In the genomic region with DNA sequence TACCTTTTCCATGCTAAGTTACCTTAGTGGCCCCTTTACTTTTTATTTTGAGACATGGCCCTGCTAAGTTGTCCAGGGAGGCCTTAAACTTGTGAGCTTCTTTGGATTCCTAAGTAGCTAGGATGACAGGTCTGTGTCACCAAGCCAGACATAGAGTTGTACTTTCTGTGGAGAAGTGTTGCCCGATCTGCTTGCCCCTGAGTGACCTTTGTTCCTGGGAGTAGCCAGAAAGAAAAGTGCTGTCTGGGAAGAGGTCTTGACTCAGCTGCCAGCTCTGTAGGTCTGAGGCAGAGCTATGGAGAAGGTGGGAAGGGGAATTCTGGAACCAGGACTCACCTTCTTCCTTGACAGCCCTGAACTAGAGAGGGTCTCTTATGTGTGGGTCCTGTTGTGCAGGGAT, we compare ENCODE assay signal across 13 mouse cellular contexts. TPM values are rescaled to one million over a fixed set of nuclear protein-coding genes. Genes with fewer than 3 reads are reported as not detected.
A peak's percentile ranks its signal among the peaks of the same experiment; 100 is the strongest.
DNase-seq lines count a peak whose midpoint lies in the region; ATAC-seq lines count a peak whose summit lies in the region.
"Had no signal": no experiment of that assay in that cellular context is flagged by ENCODE, and none has a peak within 500 bp of the region (broad histone marks: within the 10 kb centered on the region; RNA-seq: fewer than 3 reads in every experiment).

No protein-coding gene starts in this region.

- no peaks in the 10 kb centered on the region; the same call in 1 of the 2 replicates for H3K36me3 ChIP-seq in heart, embryonic 13.5 days
- H3K36me3 ChIP-seq in lung, embryonic 16.5 days (ENCODE audit: control insufficient read depth, insufficient read depth, low read length), result no peaks in the 10 kb centered on the region
- H3K36me3 ChIP-seq in embryonic facial prominence, embryonic 14.5 days (ENCODE audit: control insufficient read depth, insufficient read depth, low read length), result no peaks in the 10 kb centered on the region
- H3K36me3 ChIP-seq: embryonic facial prominence, embryonic 15.5 days had no signal

- H3K4me2 ChIP-seq in heart, embryonic 13.5 days, result peak overlapping the region; percentile 68
- H3K4me2 ChIP-seq in lung, embryonic 16.5 days (ENCODE audit: low read depth, low read length), result no peak overlapping the region
- H3K4me2 ChIP-seq in embryonic facial prominence, embryonic 14.5 days (ENCODE audit: low read depth, low read length), result no peak overlapping the region
- H3K4me2 ChIP-seq: embryonic facial prominence, embryonic 15.5 days had no signal

- peaks cover 68% of the 10 kb centered on the region for H3K4me1 ChIP-seq in heart, embryonic 13.5 days
- H3K4me1 ChIP-seq in lung, embryonic 16.5 days (replicated peaks; ENCODE audit: control insufficient read depth, insufficient read depth, low read length), result peaks cover 26% of the 10 kb centered on the region
- peaks cover 7% of the 10 kb centered on the region for H3K4me1 ChIP-seq in embryonic facial prominence, embryonic 14.5 days (ENCODE audit: control insufficient read depth, insufficient read depth, low read length)

- H3K27me3 ChIP-seq in heart, embryonic 13.5 days (replicated peaks), result no peaks in the 10 kb centered on the region
- no peaks in the 10 kb centered on the region for H3K27me3 ChIP-seq in lung, embryonic 16.5 days (ENCODE audit: control insufficient read depth, insufficient read depth, low read depth, low read length)
- no peaks in the 10 kb centered on the region for H3K27me3 ChIP-seq in embryonic facial prominence, embryonic 14.5 days (replicated peaks; ENCODE audit: control insufficient read depth, insufficient read depth, low read length)
- H3K27me3 ChIP-seq: embryonic facial prominence, embryonic 15.5 days; Patski had no signal

- peak overlapping the region; percentile 34 for H3K9ac ChIP-seq in heart, embryonic 13.5 days
- H3K9ac ChIP-seq in lung, embryonic 16.5 days (ENCODE audit: low read length), result no peak overlapping the region
- H3K9ac ChIP-seq in embryonic facial prominence, embryonic 14.5 days (ENCODE audit: low read depth, low read length), result peak overlapping the region; percentile 16; the same call in 1 of the 2 replicates
- H3K9ac ChIP-seq: embryonic facial prominence, embryonic 15.5 days had no signal

- no peak for DNase-seq in heart, postnatal 36 days
- DNase-seq in lung, postnatal 4 days, result no peak
- DNase-seq in embryonic facial prominence, embryonic 14.5 days (ENCODE audit: low spot score), result no peak
- peak; percentile 36 for DNase-seq in large intestine, adult 2 months (ENCODE audit: low read depth, low spot score)
- DNase-seq in adrenal gland, adult 2 months, result no peak
- no peak for DNase-seq in gastrocnemius, adult 8-10 months (ENCODE audit: low spot score in 2 of 2)
- DNase-seq: adrenal gland, postnatal 36 days had no signal

- no peak overlapping the region for H3K4me3 ChIP-seq in heart, embryonic 13.5 days
- no peak overlapping the region for H3K4me3 ChIP-seq in lung, embryonic 16.5 days (ENCODE audit: low read length)
- no peak overlapping the region for H3K4me3 ChIP-seq in embryonic facial prominence, embryonic 14.5 days (ENCODE audit: low read depth, low read length)
- H3K4me3 ChIP-seq: embryonic facial prominence, embryonic 15.5 days had no signal

- no peaks in the 10 kb centered on the region for H3K9me3 ChIP-seq in heart, embryonic 13.5 days
- no peaks in the 10 kb centered on the region for H3K9me3 ChIP-seq in lung, embryonic 16.5 days (ENCODE audit: control insufficient read depth, low read length)
- H3K9me3 ChIP-seq in embryonic facial prominence, embryonic 14.5 days (ENCODE audit: control insufficient read depth, low read length), result no peaks in the 10 kb centered on the region
- H3K9me3 ChIP-seq: embryonic facial prominence, embryonic 15.5 days had no signal

- peak overlapping the region; percentile 49; the same call in 1 of the 2 replicates for H3K27ac ChIP-seq in heart, embryonic 13.5 days (replicated peaks)
- 0 out of 2 replicates have a peak overlapping the region, but pooled peaks have one; percentile 15 for H3K27ac ChIP-seq in lung, embryonic 16.5 days (ENCODE audit: low read length)
- no peak overlapping the region for H3K27ac ChIP-seq in embryonic facial prominence, embryonic 14.5 days (replicated peaks; ENCODE audit: low read depth, low read length)
- H3K27ac ChIP-seq: embryonic facial prominence, embryonic 15.5 days had no signal

- WGBS in heart, embryonic 13.5 days, result 22% methylated on average over 1 of the region's 1 CpGs
- 23% methylated on average over 1 of the region's 1 CpGs for WGBS in lung, embryonic 16.5 days
- WGBS in embryonic facial prominence, embryonic 14.5 days, result 19% methylated on average over 1 of the region's 1 CpGs
- WGBS in large intestine, adult 2 months, result 8% methylated on average over 1 of the region's 1 CpGs

- intact Hi-C loops in heart, postnatal 36 days (cut with DNase I), result no loop called here

- no peak for ATAC-seq in heart, embryonic 13.5 days (ENCODE audit: extremely low read depth, insufficient number of reproducible peaks, low FRiP score, low TSS enrichment)
- no peak for ATAC-seq in lung, embryonic 16.5 days (ENCODE audit: low read depth)
- no peak for ATAC-seq in embryonic facial prominence, embryonic 14.5 days (ENCODE audit: low read depth)
- ATAC-seq: Patski had no signal

RNA-seq across cellular contexts. Expression of a gene that starts 2.5 kb away (rescaled TPM):
- 5.7 and 5.8 TPM in 2 replicates for polyA plus RNA-seq in heart, embryonic 13.5 days (2015; fragmentation: Nextera tagmentation; extraction: Ambion mirVana)
- 10 to 100 TPM; 11.0 to 12.3 TPM for total RNA-seq in heart, postnatal 36 days (2021)
- polyA plus RNA-seq in lung, embryonic 16.5 days (2015; fragmentation: Nextera tagmentation; extraction: Ambion mirVana), result 8.6 and 8.8 TPM in 2 replicates
- 9.1 and 10.0 TPM in 2 replicates for polyA plus RNA-seq in embryonic facial prominence, embryonic 14.5 days (2014; fragmentation: Nextera tagmentation; extraction: Ambion mirVana)
- polyA plus RNA-seq in large intestine, adult 2 months (2012; rRNA removed), result 19.0 and 25.2 TPM in 2 replicates
- 10 to 100 TPM; 17.1 to 19.9 TPM for total RNA-seq in adrenal gland, adult 2 months (2021)
- 34.5 and 36.6 TPM in 2 replicates for polyA plus RNA-seq in adrenal gland, adult 2 months (2012; rRNA removed)
- 1 to 10 TPM; 3.1 to 4.9 (median 3.8) TPM for total RNA-seq in gastrocnemius, adult 8-10 months (2022)

RNA-seq across cellular contexts. Expression of a gene that starts 4.2 kb away (rescaled TPM):
- polyA plus RNA-seq in heart, embryonic 13.5 days (2015; fragmentation: Nextera tagmentation; extraction: Ambion mirVana), result 0.86 and 0.93 TPM in 2 replicates
- 1 to 10 TPM; 4.1 to 4.5 TPM for total RNA-seq in heart, postnatal 36 days (2021)
- polyA plus RNA-seq in lung, embryonic 16.5 days (2015; fragmentation: Nextera tagmentation; extraction: Ambion mirVana), result 1.2 and 1.4 TPM in 2 replicates
- 2.1 and 2.3 TPM in 2 replicates for polyA plus RNA-seq in embryonic facial prominence, embryonic 14.5 days (2014; fragmentation: Nextera tagmentation; extraction: Ambion mirVana)
- polyA plus RNA-seq in large intestine, adult 2 months (2012; rRNA removed), result 0.82 and 1.1 TPM in 2 replicates
- 1 to 10 TPM; 1.6 to 4.1 TPM for total RNA-seq in adrenal gland, adult 2 months (2021)
- 0.36 and 0.55 TPM in 2 replicates for polyA plus RNA-seq in adrenal gland, adult 2 months (2012; rRNA removed)
- total RNA-seq in gastrocnemius, adult 8-10 months (2022), result 1 to 10 TPM in 2 of 4 experiments, under 1 TPM in 2; 0.77 to 1.4 (median 1.1) TPM

RNA-seq across cellular contexts. Expression of a gene that starts 24.4 kb away (rescaled TPM):
- 0.25 TPM in 1 of 2 replicates, not detected in the other for polyA plus RNA-seq in heart, embryonic 13.5 days (2015; fragmentation: Nextera tagmentation; extraction: Ambion mirVana)
- not detected for total RNA-seq in heart, postnatal 36 days (2021)
- not detected in 2 replicates for polyA plus RNA-seq in lung, embryonic 16.5 days (2015; fragmentation: Nextera tagmentation; extraction: Ambion mirVana)
- 0.47 TPM in 1 of 2 replicates, not detected in the other for polyA plus RNA-seq in embryonic facial prominence, embryonic 14.5 days (2014; fragmentation: Nextera tagmentation; extraction: Ambion mirVana)
- 0.49 and 0.56 TPM in 2 replicates for polyA plus RNA-seq in large intestine, adult 2 months (2012; rRNA removed)
- total RNA-seq in adrenal gland, adult 2 months (2021), result not detected
- polyA plus RNA-seq in adrenal gland, adult 2 months (2012; rRNA removed), result 0.36 and 0.46 TPM in 2 replicates
- not detected for total RNA-seq in gastrocnemius, adult 8-10 months (2022)
- total RNA-seq: adrenal gland, postnatal 36 days; gastrocnemius, adult 18-20 months had no signal
- polyA plus RNA-seq: embryonic facial prominence, embryonic 15.5 days; limb, embryonic 11.5 days; Patski had no signal

RNA-seq across cellular contexts. Expression of a gene that starts 26.8 kb away (rescaled TPM):
- 4.6 and 5.4 TPM in 2 replicates for polyA plus RNA-seq in heart, embryonic 13.5 days (2015; fragmentation: Nextera tagmentation; extraction: Ambion mirVana)
- 1 to 10 TPM; 3.0 to 3.1 TPM for total RNA-seq in heart, postnatal 36 days (2021)
- polyA plus RNA-seq in lung, embryonic 16.5 days (2015; fragmentation: Nextera tagmentation; extraction: Ambion mirVana), result 1.6 and 2.0 TPM in 2 replicates
- 1.5 and 1.8 TPM in 2 replicates for polyA plus RNA-seq in embryonic facial prominence, embryonic 14.5 days (2014; fragmentation: Nextera tagmentation; extraction: Ambion mirVana)
- polyA plus RNA-seq in large intestine, adult 2 months (2012; rRNA removed), result 5.5 and 6.5 TPM in 2 replicates
- 1 to 10 TPM; 2.0 to 2.5 TPM for total RNA-seq in adrenal gland, adult 2 months (2021)
- 2.0 and 2.7 TPM in 2 replicates for polyA plus RNA-seq in adrenal gland, adult 2 months (2012; rRNA removed)
- under 1 TPM; 0.27 to 0.56 (median 0.43) TPM for total RNA-seq in gastrocnemius, adult 8-10 months (2022)

RNA-seq across cellular contexts. Expression of a gene that starts 35.4 kb away (rescaled TPM):
- 7.6 TPM in 2 replicates for polyA plus RNA-seq in heart, embryonic 13.5 days (2015; fragmentation: Nextera tagmentation; extraction: Ambion mirVana)
- total RNA-seq in heart, postnatal 36 days (2021), result 1 to 10 TPM; 8.1 to 8.2 TPM
- 6.9 and 8.5 TPM in 2 replicates for polyA plus RNA-seq in lung, embryonic 16.5 days (2015; fragmentation: Nextera tagmentation; extraction: Ambion mirVana)
- polyA plus RNA-seq in embryonic facial prominence, embryonic 14.5 days (2014; fragmentation: Nextera tagmentation; extraction: Ambion mirVana), result 8.4 and 9.9 TPM in 2 replicates
- polyA plus RNA-seq in large intestine, adult 2 months (2012; rRNA removed), result 73.4 and 87.9 TPM in 2 replicates
- 10 to 100 TPM; 14.4 to 18.2 TPM for total RNA-seq in adrenal gland, adult 2 months (2021)
- 60.2 and 62.7 TPM in 2 replicates for polyA plus RNA-seq in adrenal gland, adult 2 months (2012; rRNA removed)
- total RNA-seq in gastrocnemius, adult 8-10 months (2022), result 1 to 10 TPM; 4.3 to 5.2 (median 4.7) TPM
